Mouse (Mus musculus) cerebellum, adult 2 months (tissue): ENCODE data around the gene Fap. TPM values are rescaled to one million over a fixed set of nuclear protein-coding genes. Genes with fewer than 3 reads are reported as not detected.

Source experiments
- DNase-seq, 2 experiments: peaks; one replicate each; pipeline ENCODE4 v3.0.0; 2021
- H3K27ac ChIP-seq: fragments of 200-500 bp; 2 replicates; pipeline ENCODE4 v1.5.1; 2012; ENCODE audit warnings: low read length, control low read depth, inconsistent platforms; ENCODE audit not compliant: insufficient read depth
- H3K27me3 ChIP-seq: fragments of 200-500 bp; 2 replicates; pipeline ENCODE4 v1.6.1; 2012; ENCODE audit warnings: inconsistent platforms, mild to moderate bottlenecking, low read length, moderate library complexity; ENCODE audit not compliant: control insufficient read depth, insufficient read depth
- H3K4me1 ChIP-seq: fragments of 200-500 bp; 2 replicates; pipeline ENCODE4 v1.6.1; 2011; ENCODE audit warnings: low read length; ENCODE audit not compliant: control insufficient read depth, insufficient read depth
- H3K4me3 ChIP-seq: fragments of 200-500 bp; replicated peaks from 2 replicates; pipeline ENCODE3; 2011; ENCODE audit warnings: mild to moderate bottlenecking, low read depth, low read length, control low read depth; ENCODE audit not compliant: insufficient read depth
- CTCF ChIP-seq: fragments of 200-500 bp; IDR thresholded peaks from 2 replicates; pipeline ENCODE4 v1.5.1; 2011; ENCODE audit warnings: low read depth, mild to moderate bottlenecking, control low read depth, low read length, moderate library complexity, borderline replicate concordance; ENCODE audit not compliant: insufficient read depth
- POLR2A ChIP-seq: fragments of 200-500 bp; IDR thresholded peaks from 2 replicates; pipeline ENCODE4 v1.6.1; 2011; ENCODE audit warnings: low read length, control low read depth, borderline replicate concordance; ENCODE audit not compliant: insufficient read depth
- WGBS: fragments of 180-500 bp; shearing (Covaris S2); methylation state at CpG from one replicate; pipeline ENCODE4 v1.1.7; 2018; 5-methylcytosine and 5-hydroxymethylcytosine counted together
- polyA plus RNA-seq: library from polyadenylated mRNA; depleted of rRNA; stranded (reverse); fragments of >200 nt; gene quantifications from 2 replicates; pipeline ENCODE4 v1.2.3, GENCODE M21; 2012; rRNA removed

Fap gene
- 0.75 and 0.90 TPM in 2 replicates for polyA plus RNA-seq

DNA sequence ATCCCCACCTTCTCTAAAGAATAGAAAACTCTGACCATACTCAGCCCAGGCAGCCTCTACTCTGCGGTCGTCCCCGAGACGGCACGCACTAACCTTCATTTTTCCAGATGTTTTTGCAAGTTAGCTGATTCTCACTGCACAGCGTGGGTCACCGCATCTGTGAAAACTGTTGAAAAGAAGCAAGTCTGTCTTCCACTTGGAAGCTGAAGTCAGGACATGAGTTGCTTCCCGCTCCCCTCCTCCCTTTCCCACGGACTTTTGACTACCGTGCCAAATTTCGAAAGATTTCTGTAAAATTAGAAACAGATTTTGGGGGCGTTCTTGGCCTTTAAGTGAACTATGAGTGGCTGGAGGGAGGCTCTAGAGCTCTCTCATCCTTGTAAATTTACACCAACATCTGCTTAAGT is at the start of gene Fap:
Gene Fap (minus strand): TSS at position 323 of the 407 bp plus-strand sequence.
- no peak for TF ChIP-seq POLR2A
- no peak for TF ChIP-seq CTCF
- 42% methylated on average over 12 of the region's 12 CpGs for WGBS
- Histone ChIP-seq H3K4me3 (no peak within 1 kb of the TSS), H3K4me1 (no peaks in the 10 kb centered on the region), H3K27ac (no peak within 1 kb of the TSS), H3K27me3 (no peaks in the 10 kb centered on the region)
- DNase-seq: no peak

DNA sequence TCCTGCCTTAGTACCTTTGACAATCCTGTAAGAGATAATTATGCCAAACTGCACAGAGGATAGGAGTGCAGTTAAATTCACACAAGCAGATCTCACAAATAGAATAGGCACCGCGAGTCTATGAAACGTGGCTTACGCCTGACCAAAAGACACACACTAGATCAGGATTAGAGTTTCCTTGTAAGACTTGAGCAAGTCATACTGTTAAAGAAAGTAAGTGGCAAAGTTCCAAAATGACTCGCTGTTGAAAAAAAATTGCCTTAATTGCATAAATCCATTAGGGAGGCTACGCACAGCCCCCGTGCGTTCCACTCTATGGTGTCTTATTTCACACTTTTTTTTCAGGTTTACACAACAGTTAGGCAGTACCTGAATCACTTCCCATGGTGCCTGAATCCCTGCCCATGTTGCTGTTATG is 49.2 kb upstream of the Fap start:
- Histone ChIP-seq H3K27me3 (no peaks in the 10 kb centered on the region), H3K4me3 (no peak overlapping the region), H3K27ac (no peak overlapping the region), H3K4me1 (no peaks in the 10 kb centered on the region)
- TF ChIP-seq CTCF: no peak
- no peak for TF ChIP-seq POLR2A
- WGBS: 66% methylated on average over 8 of the region's 8 CpGs
- DNase-seq: no peak

DNA sequence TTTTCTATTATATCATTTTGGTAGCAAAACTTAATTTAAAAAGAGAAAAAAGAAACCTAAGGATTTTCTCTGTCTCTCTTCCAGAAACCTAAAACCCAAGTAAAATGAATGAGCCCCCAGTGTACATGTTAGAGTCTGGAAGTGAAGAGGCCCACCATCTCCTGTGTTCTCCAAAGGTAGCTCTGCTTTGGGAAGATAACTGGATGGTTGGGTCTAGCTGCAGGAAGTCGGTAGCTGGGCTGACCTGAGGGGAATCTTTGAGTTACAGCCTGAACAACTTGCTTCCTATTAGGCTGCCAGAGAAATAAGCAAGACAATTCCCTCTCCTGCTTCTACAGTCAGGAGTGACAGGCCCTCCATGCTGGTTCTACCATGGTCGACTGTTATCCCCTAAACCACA is 45.8 kb upstream of the Fap start:
- DNase-seq: no peak
- no peaks in the 10 kb centered on the region for H3K27me3 ChIP-seq
- TF ChIP-seq POLR2A (no peak), CTCF (no peak)
- no peak overlapping the region for H3K27ac ChIP-seq
- no peaks in the 10 kb centered on the region for H3K4me1 ChIP-seq
- no peak overlapping the region for H3K4me3 ChIP-seq
- 69% methylated on average over 2 of the region's 2 CpGs for WGBS

DNA sequence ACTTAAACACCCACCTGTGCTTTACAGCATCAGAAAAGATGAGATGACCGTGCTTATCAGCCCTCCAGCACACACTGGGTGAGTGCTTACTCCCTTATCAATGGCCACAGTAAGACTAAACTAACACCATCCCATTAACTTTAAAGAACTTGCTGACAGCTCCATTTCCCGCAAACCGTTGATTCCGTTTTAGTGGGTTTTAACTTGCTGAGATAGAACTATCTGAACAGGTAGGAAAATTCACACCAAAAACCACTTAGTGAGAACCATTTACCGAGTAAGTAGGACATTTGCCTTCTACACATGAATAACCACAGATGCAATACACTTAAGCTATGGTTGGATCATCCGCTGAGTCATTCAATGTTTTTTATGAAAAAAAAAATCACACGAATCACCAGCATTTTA is 45.1 kb upstream of the Fap start:
- Histone ChIP-seq H3K27me3 (no peaks in the 10 kb centered on the region), H3K4me1 (no peaks in the 10 kb centered on the region), H3K27ac (no peak overlapping the region), H3K4me3 (no peak overlapping the region)
- DNase-seq: no peak
- WGBS: 91% methylated on average over 7 of the region's 7 CpGs
- TF ChIP-seq CTCF: no peak
- TF ChIP-seq POLR2A: no peak

DNA sequence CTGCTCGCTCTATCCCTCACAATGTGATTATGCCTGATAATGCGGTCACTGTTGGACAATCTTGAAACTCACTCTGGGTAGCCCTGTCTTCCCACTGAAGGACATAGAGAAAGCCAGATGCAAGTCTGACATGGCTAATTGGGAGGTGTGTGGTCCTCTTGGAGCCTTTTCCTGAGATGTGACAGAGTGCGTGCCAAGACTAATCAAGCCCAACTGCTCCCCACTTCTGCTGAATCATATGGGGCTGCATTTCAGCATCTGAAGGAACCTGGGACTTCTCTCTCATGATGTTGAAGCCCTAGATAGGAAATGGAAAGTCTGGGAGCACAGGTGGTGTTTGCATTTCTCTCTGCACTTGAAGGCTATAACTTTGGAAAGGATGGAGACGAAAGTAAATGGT is 39.3 kb upstream of the Fap start:
- 50% methylated on average over 4 of the region's 4 CpGs for WGBS
- Histone ChIP-seq H3K4me3 (no peak overlapping the region), H3K4me1 (no peaks in the 10 kb centered on the region), H3K27ac (no peak overlapping the region), H3K27me3 (no peaks in the 10 kb centered on the region)
- TF ChIP-seq POLR2A (no peak), CTCF (no peak)
- no peak for DNase-seq

DNA sequence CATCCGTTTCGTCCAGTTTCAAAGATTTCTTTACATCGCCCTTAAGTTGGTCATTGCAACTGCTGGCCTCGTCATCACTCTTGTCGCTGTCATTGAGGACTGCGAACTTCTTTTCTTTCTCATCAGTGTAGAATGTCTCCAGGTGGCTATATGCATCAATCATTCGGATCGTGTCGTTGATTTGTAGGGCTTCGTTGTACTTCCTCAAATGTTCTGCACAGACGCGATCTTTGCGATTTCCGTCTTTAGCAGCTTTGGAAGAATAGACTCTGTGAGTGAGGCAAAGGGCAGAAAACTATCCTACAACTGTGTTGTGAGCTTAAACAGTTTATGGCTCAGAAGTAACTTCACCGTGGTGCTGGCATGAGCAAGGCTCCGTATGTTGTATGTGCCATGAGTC is 32.3 kb upstream of the Fap start:
- DNase-seq: no peak
- Histone ChIP-seq H3K27me3 (no peaks in the 10 kb centered on the region), H3K4me3 (no peak overlapping the region), H3K27ac (no peak overlapping the region), H3K4me1 (no peaks in the 10 kb centered on the region)
- TF ChIP-seq CTCF: no peak
- no peak for TF ChIP-seq POLR2A
- WGBS: 97% methylated on average over 16 of the region's 16 CpGs

DNA sequence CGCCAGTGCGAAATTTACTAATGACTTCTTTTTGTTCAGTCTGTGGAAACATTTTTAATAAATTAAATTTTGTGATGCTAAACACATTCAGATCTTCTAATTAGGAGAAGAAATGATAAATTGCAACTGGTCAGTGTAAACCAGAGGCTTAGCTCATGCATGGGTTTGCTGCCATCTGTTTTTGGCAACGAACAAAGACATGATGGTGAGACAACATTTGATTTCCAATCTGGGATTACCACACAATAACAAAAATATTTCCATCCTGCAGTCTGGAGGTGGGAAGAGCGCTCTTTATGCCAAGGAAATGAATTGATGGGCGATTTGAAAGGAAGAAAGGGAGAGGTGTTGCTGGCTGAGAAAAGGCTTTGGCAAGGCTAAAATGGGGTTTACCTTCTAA is 29.7 kb upstream of the Fap start:
- TF ChIP-seq POLR2A: no peak
- TF ChIP-seq CTCF: no peak
- Histone ChIP-seq H3K4me3 (no peak overlapping the region), H3K27ac (no peak overlapping the region), H3K4me1 (no peaks in the 10 kb centered on the region), H3K27me3 (no peaks in the 10 kb centered on the region)
- WGBS: 62% methylated on average over 5 of the region's 5 CpGs
- no peak for DNase-seq

DNA sequence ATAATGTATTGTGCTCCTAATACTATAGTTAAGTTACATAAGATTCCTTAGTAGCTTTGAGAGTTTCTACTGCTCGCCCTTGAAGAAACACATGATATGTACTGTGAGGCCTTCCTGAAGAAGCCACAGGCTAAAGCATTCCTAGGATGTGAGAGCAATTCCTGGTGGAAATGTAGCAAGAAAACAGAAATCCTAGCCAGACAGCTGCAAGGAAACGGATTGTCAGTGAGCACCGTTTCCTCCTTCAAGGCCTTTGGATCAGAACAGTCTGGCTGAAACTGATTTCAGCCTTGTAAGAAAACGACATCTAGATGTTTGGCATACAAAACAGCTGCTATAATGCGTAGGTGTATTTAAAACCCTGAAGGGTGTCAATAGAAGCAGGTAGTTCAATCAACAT is 22.7 kb upstream of the Fap start:
- Histone ChIP-seq H3K27me3 (no peaks in the 10 kb centered on the region), H3K4me3 (no peak overlapping the region), H3K27ac (no peak overlapping the region), H3K4me1 (no peaks in the 10 kb centered on the region)
- TF ChIP-seq CTCF (no peak), POLR2A (no peak)
- 90% methylated on average over 5 of the region's 5 CpGs for WGBS
- no peak for DNase-seq
